Mouse (Mus musculus) brain, embryonic 14.5 days (tissue): ENCODE measurements around the gene Ankrd13d.

Source experiments
- CTCF ChIP-seq: fragments of 200-500 bp; IDR thresholded peaks from 2 replicates; pipeline ENCODE4 v1.5.1; 2012; ENCODE audit warnings: inconsistent platforms, mild to moderate bottlenecking, moderate library complexity, borderline replicate concordance; ENCODE audit not compliant: insufficient read depth, insufficient read length; ENCODE audit errors: extremely low read depth
- POLR2A ChIP-seq: fragments of 200-500 bp; IDR thresholded peaks from 2 replicates; pipeline ENCODE4 v1.6.1; 2012; ENCODE audit warnings: mild to moderate bottlenecking, inconsistent platforms, borderline replicate concordance; ENCODE audit not compliant: poor library complexity, insufficient read depth, insufficient read length, severe bottlenecking; ENCODE audit errors: extremely low read depth

DNA sequence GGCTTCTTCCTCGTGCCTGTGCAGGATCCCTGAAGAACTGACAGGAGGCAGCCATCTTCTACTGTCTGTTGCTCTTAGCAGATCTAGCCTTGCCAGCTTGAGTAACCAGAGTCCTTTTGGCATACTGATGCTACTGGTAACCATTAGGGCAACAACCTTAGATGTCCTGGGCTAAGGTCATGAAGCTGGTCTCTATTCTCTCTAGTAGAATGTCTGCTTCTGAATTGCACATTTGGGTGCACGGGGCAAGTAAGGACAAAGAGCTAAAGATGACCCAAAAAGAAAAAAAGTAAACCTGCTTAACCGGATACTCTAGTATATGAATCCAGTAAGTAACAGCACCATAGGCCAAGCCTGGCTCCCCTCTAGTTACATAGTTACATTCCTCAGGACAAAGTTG is 43.2 kb upstream of the Ankrd13d start:
- TF ChIP-seq CTCF (no peak), POLR2A (no peak)
